Mouse (Mus musculus) thymus, postnatal 0 days (tissue): ENCODE data around the gene Clstn1. TPM values are rescaled to one million over a fixed set of nuclear protein-coding genes. Genes with fewer than 3 reads are reported as not detected.

ENCODE experiments used
- DNase-seq: peaks from one replicate; pipeline ENCODE4 v3.0.0-alpha.2; 2015; ENCODE audit warnings: low spot score
- polyA plus RNA-seq: library from polyadenylated mRNA; unstranded; fragments of >200 nt; fragmentation: Nextera tagmentation; extraction: Ambion mirVana; gene quantifications from 2 replicates; pipeline ENCODE4 v1.2.1, GENCODE M21; 2015

Clstn1 gene
- polyA plus RNA-seq, 1 experiment from 2014 or later = 21.1 TPM

- DNase-seq = peak; percentile 61
Measured at GRCm38 (mm10) chr4:149665016-149665691, 78.9 kb downstream of the Clstn1 start.

GRCm38 (mm10) chr4:149665692-149666090, 79.4 kb downstream of the Clstn1 start:
- no peak for DNase-seq

- DNase-seq = no peak
Measured at GRCm38 (mm10) chr4:149671175-149671574, 84.9 kb downstream of the Clstn1 start.

- no peak for DNase-seq
Measured at GRCm38 (mm10) chr4:149672747-149673146, 86.5 kb downstream of the Clstn1 start.

GRCm38 (mm10) chr4:149674814-149675377, 88.6 kb downstream of the Clstn1 start:
- no peak for DNase-seq

- no peak for DNase-seq
Measured at GRCm38 (mm10) chr4:149675378-149676261, 89.4 kb downstream of the Clstn1 start.

- DNase-seq = no peak
Measured at GRCm38 (mm10) chr4:149678006-149678405, 91.7 kb downstream of the Clstn1 start.

- no peak for DNase-seq
Measured at GRCm38 (mm10) chr4:149679056-149679770, 92.9 kb downstream of the Clstn1 start.

- no peak for DNase-seq
Measured at GRCm38 (mm10) chr4:149683875-149684274, 97.6 kb downstream of the Clstn1 start.

GRCm38 (mm10) chr4:149684841-149685623, 98.8 kb downstream of the Clstn1 start:
- no peak for DNase-seq

GRCm38 (mm10) chr4:149688861-149689260, 102.6 kb downstream of the Clstn1 start:
- no peak for DNase-seq

GRCm38 (mm10) chr4:149689822-149690700, 103.8 kb downstream of the Clstn1 start:
- no peak for DNase-seq

GRCm38 (mm10) chr4:149690828-149691280, 104.6 kb downstream of the Clstn1 start:
- DNase-seq = no peak

GRCm38 (mm10) chr4:149691368-149691767, 105.1 kb downstream of the Clstn1 start:
- no peak for DNase-seq

GRCm38 (mm10) chr4:149696189-149696971, 110.1 kb downstream of the Clstn1 start:
- DNase-seq = peak; percentile 40

GRCm38 (mm10) chr4:149697506-149698196, 111.4 kb downstream of the Clstn1 start:
- DNase-seq = peak; percentile 79

GRCm38 (mm10) chr4:149698197-149698821, 112.0 kb downstream of the Clstn1 start:
- peak; percentile 79 for DNase-seq
